Mouse (Mus musculus): Measurements from ENCODE around the gene Rp2. TPM values are rescaled to one million over a fixed set of nuclear protein-coding genes. Genes with fewer than 3 reads are reported as not detected.

The Rp2 gene
- 0.90 and 1.5 TPM in 2 replicates for polyA plus RNA-seq (2012; rRNA removed)

DNA sequence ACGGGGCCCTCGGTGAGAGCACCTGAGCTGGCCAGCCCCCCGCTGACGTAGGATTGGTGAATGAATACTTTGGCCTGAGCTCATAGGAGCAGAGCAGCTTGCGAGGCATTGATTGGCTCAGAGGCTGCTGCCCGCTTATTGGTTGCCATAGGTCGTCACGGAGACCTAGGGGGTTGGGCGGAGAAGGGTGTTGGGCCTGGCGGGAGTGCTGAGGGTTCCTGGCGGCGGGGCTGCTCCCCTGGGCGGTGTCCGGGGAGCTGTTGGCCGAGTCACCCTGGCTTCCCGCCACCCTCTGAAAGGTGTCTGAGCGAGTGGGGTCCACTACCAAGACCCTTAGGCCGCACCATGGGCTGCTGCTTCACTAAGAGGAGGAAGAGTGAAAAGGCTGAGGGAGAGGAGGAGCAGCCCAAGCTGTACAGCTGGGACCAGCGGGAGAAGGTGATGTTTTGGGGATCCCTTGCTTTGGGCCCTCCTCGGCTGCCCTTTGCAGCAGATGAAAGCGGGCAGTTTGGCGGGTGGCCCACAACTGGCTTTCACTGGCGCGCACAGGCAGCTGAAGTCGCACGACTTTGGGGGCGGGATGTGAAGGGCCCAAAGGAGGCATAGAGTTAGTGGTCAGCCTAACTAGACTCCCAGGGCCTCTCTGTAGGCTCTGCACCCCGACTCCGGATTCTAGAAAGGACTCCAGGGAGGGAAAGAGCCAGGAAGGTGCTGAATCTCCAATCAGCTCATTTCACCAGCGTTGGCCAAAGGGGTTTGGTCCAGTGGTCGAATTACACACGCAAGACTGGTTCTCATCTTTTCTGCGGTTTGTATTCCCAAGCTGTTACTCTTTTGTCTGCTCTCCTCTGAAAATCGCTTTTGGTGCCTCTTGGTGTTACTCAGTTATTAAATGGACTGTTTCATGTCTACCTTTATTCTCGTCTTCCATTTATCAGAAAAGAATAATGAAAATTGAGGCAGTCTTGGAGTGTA lies at the start of gene Rp2:
Gene Rp2, plus strand, starts transcription at position 91 of the 975 bp plus-strand sequence.

GRCm38 (mm10) chrX:20425140-20425838 lies 61.0 kb downstream of the Rp2 start, which contains the start of gene Jade3:
Gene Jade3 (plus strand): TSS chrX:20425688.

Other genes starting within 250 kb of the Rp2 start
- gene Slc9a7, start 72.7 kb upstream of the Rp2 start, polyA plus RNA-seq (2012; rRNA removed) = 0.20 and 0.45 TPM in 2 replicates
- 0.03 and 0.16 TPM in 2 replicates for gene Jade3, start 61.2 kb downstream of the Rp2 start, polyA plus RNA-seq (2012; rRNA removed)
- not detected in 2 replicates for gene Rgn, start 185.3 kb downstream of the Rp2 start, polyA plus RNA-seq (2012; rRNA removed)

Data from stomach, adult 2 months (tissue).